Mouse (Mus musculus) liver, adult 2 months (tissue): Measurements from ENCODE around the gene Rara.

Experiments used
- CTCF ChIP-seq: fragments of 200-500 bp; IDR thresholded peaks from 2 replicates; pipeline ENCODE4 v1.5.1; 2011; ENCODE audit warnings: low read depth, low read length, control low read depth
- POLR2A ChIP-seq: fragments of 200-500 bp; IDR thresholded peaks from 2 replicates; pipeline ENCODE4 v1.6.1; 2011; ENCODE audit warnings: low read length, control low read depth; ENCODE audit not compliant: insufficient read depth; ENCODE audit errors: extremely low read depth

DNA sequence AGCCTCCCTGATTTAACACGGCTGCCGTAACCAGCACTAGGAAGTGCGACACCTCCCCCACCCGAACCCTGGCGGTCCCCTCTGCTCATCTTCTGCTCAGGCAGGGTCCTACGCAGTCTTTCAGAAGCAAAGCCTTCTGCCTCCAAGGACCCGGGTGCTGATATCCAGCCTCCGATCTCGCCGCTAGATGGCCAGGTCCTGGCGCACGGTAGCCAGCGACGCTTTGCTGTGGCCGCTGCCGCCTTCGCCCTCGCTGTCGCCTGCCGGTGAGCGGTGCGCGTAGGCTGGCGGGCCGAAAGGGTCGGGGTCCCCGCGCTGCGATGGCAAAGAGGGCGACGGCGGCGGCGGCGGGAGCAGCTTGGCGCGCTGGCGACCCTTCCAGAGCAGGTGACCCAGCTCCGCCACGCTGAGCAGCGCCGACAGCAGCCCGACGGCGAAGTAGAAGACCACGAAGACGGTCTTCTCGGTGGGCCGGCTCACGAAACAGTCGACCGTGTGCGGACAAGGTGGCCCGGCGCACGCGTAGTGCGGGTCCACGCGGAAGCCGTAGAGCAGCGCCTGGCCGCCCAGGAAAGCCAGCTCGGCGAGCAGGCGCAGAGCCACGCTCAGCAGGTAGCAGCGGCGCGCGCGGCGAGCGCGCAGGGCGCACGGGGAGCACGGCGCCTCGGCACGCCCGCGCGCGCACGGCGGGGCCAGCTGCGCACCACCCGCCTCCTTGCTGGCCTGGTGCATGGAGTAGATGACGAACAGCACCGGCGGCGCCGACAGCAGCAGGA is 54.6 kb downstream of the Rara start:
- TF ChIP-seq CTCF (peak; percentile 83), POLR2A (no peak)
